Mouse (Mus musculus) ovary, postnatal 36 days (tissue): Measurements from ENCODE around the gene Zfp366.
"Not testable (repeated sequence)": the region's sequence is repeated elsewhere in the genome, so short reads cannot be mapped to it uniquely, and the experiment has no call there.

Experiments used
- DNase-seq: peaks from one replicate; pipeline ENCODE4 v3.0.0; 2022; ENCODE audit warnings: low spot score, mixed read lengths

The Zfp366 gene

DNA sequence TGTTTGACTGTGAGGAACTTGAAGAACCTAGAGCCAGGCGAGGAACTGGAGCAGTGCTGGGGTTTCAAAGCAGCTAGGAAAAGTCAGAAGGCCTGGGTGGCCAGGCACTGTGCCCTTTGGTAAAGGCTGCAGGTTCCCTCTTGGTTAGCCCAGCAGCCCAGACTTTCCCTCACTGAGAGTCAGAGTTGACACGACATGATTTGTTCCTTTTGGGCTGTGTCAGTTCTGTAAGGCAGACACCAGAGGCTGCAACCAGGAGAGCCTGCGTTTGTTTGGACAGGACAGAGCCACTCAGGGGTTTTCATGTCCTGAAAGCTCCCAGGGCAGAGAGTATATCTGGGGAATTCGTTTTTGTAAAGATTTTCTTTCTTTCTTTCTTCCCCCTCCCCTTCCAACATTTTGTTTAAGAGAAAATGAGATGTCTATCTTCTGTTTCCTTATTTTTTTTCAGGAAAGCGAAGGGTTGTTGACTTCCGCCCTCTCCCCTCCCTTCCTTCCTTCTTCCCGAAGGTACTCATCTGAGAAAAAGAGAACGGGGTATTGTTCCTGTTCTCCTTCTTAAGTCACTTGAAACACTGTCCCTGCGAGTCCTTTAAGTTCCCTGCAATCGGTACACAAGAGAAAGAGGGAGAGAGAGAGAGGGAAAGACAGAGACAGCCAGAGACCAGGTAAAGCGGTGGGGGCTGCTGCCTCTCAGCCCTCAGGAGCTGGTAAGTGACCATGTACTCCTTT lies at the start of gene Zfp366:
Zfp366 (plus strand) TSS at position 669 of the 732 bp plus-strand sequence.
- no peak for DNase-seq

DNA sequence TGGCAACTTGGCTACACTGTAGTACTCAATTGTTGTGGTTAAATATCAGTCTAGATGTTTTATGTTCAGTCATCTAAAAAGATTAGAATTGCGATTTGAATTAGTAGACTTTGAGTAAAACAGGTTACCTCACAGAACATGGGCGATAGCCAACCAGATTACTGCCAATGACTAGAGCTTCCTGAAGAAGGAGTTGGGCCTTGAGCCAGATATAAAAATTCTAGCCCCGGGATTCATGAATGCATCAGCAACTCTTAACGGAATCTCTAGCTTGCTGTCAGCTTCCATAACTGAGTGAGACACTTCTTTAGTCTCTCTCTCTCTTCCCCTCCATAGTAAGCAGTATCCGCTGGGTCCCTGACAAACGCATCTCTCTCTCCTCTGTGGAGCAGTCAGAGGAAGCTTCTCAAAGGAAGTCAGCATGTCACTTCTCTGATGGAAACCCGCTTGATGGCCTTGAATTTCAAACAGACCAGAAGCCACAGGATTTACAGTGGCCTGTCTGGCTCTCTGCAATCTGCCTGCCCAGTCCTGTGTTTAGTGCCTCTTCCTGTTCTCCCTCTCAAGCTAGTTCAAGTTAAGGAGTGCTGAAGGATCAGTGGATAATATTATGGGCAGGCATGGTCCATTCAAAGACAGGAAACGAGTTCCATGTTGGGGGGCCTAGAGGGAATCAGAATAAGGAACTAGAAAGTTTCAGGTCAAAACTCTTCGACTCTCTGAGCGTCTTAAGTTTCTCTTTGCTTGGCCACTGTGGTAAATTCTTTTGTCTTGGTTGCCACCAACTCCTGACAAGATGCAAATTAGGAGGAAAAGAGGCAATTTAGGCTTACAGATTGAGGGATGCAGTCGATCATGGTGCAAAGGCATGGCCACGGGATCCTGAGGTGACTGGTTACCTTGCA lies 46.0 kb upstream of the Zfp366 start:
- no peak for DNase-seq

DNA sequence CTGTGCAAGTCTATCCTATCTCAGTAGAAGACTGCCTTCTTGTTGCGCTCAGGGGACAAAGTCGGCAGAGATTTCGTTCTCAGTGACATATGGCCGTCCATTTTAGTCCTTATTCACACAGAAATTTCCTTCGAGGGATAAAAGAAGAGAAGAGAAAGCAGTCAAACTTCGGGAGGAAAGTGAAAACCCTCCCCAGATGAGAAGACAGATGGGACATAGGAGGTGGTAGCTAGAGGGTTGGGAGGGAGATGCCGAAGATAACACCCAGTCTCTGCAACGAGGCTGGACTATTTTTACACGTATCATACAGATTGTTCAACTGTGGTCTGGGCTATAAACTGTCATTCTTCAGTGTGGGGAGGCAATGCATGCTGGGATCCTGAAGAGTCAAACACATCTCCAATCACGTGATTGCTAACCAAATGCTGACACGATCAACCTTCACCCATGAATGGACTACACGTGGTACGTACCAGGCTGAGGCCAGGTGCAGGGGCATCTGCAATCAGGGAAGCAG lies 38.2 kb upstream of the Zfp366 start:
- no peak for DNase-seq

DNA sequence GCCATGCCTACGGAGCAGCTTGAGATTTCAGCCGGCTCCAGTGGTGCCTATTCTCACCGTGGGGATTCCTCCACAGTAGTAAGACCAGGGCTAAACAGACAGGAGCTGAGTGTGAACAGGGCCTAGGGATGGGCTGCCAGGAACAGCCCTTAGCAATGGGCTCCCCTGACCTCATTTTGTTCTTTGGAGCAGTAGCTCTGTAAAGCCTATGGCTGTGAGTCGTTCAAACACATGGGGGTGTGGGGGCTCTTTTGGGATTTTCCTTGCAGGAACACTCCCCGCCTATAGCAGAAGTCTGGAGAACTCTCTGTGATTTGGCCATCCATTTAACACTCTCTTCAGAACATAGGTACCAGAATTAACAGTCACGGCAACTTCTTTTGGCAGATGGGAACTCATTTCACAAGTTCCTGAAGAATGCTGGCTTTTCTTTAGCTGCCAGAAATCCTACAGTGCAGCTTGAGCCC lies 36.9 kb upstream of the Zfp366 start:
- DNase-seq, result no peak

DNA sequence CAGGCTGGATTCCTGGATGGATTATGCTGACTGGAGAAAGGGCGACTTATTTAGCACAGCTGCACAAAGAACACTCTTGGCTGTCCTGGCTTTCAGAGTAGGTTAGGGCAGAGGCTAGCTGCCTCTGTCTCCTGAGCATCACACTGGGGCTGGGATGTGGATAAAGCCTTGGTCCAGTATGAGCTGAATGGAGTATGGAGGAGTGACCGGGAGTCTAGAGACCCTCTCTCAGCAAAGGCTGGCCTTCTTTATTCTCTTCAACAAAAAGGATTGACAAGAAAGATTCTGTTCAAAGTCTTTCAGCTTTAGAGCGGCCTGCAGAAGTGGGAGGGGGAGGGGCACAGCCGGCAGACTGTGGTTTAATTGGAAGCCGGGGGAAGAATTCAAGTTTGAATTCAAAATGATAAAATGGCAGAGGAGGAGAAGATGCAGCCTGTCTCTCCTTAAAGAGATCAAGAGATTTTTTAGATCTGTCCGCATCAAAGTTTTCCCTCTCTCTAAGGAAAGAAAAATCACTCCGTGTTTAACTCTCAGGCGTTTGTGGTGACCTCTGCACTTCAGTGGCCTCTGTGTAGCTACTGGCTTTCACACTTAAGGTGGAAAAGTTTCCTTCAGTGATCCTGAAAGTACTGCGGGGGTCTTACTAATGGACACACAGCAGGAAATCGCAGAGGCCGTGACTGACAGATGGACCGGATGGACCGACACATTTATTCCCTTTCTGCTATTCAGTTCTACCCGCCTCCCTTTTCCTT lies 34.9 kb upstream of the Zfp366 start:
- DNase-seq, result no peak

DNA sequence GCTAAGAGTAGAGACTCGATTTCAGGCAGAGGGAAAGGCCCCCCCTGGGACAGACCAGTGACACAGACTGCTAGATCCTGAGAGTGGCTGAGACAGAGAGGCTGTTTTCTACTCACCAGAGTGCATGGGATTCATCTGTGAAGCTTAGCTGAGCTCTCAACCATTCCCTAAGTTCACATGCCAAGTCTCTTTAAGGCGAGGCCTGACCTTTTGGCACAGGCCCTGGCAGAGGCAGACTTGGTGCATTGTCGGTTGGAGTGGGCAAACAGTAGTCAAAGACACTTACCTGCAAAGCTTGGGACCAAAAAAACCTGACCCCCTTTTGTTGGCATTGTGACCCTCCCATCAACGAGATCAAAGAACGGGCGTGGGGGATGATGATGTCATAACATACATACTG lies 34.0 kb upstream of the Zfp366 start:
- no peak for DNase-seq

DNA sequence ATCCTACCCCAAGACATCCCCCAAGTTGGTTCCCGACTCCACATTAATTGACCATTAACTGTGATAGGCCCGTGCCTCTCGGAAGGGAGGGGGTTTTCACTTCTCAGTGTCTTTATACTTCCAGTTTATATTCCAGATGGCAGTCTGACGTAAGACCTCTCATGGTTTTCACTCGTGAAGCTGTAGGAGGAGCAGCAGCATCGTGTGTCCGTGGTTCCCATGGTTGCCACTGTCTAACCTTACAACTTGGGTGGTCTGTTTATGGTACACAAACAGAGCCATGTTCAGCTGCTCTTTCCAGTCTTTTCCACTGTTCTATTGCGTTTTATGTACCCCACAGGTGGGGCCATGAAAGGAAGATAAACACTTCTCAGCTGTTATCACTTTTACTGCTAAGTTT lies 33.5 kb upstream of the Zfp366 start:
- no peak for DNase-seq

DNA sequence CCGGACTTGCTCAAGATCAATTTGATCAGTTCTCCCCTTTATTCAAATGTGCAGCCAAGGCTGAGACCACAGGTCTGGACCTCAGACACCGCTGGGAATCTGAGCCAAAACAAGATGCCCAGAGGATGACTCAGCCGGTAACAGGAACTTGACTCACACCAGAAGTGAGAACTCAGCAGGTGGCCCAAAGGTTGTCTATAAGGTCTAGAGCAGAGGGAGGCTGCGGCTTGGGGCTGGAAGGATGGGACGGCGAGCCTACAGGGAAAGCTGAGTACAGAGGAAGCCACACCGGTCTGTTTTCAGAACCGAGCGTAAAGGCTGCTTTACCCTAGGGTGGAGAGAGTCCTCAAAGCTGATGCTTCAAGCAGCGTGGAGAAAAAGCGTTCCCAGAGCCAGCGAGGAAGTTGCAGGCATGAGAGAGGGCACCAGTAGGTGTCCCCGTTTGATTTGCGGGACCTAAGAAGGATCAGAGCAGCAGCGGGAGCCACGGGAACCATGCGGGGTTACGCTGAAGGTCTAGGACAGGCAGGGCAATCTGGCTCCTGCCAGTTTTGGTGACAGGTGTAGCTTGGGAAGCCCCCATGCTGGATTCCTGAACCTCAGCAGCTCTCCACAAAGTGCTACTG lies 32.2 kb upstream of the Zfp366 start:
- DNase-seq, result no peak

DNA sequence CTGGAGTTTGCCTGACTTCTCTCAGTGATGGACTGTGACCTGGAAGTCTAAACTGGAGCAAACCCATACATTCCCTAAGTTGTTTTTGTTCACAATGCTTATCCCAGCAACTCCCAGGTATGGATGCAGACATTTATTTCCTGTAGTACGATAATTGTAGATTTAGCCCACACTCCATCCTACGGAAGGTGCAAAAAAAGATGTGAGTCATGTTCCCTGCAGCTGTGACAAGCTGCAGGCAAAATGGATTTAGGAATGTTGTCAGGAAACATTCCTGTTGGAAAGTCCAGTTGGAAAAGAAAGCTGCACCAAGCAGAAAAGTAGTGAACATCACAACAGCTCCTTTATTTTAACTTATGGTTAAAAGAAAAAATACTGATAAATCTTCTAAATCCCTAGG lies 26.9 kb upstream of the Zfp366 start:
- no peak for DNase-seq

DNA sequence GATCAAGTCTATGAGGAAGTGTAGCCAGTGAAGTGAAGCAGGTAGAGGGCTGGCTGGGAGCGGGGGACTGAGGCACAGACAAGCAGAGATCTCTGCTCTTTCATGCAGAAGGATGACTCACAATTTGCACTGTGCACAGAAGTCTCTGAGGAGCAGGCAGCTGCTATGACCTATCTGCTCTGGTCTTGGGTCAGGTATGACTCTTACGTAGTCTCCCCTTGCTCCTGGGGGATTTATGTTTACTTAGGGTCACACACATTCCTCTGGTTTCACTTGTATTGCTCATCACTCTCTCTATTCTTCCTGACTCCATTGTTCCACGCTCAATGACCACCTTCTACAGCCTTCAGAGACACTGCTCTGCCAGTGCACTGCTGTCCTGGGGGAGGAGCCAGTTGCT lies 25.9 kb upstream of the Zfp366 start:
- no peak for DNase-seq

DNA sequence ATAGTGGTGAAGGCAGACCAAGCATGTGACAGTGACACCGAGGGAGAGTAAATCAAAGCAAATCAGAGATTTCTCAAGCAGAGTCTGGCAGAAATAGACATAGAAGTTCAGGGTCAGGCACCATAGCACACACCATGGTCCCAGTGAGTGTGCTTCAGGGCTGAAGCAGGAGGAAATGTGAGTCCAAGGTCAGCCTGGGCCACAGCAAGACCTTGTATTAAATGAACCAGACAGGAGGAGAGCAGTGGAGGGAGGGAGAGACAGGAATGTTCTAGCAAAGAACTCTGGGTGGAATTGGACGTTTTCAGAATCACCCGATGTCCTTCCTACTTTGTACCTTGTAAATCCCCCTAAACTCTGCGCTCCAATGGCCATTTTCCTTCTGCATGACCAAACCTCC lies 21.6 kb upstream of the Zfp366 start:
- peak; percentile 26 for DNase-seq

DNA sequence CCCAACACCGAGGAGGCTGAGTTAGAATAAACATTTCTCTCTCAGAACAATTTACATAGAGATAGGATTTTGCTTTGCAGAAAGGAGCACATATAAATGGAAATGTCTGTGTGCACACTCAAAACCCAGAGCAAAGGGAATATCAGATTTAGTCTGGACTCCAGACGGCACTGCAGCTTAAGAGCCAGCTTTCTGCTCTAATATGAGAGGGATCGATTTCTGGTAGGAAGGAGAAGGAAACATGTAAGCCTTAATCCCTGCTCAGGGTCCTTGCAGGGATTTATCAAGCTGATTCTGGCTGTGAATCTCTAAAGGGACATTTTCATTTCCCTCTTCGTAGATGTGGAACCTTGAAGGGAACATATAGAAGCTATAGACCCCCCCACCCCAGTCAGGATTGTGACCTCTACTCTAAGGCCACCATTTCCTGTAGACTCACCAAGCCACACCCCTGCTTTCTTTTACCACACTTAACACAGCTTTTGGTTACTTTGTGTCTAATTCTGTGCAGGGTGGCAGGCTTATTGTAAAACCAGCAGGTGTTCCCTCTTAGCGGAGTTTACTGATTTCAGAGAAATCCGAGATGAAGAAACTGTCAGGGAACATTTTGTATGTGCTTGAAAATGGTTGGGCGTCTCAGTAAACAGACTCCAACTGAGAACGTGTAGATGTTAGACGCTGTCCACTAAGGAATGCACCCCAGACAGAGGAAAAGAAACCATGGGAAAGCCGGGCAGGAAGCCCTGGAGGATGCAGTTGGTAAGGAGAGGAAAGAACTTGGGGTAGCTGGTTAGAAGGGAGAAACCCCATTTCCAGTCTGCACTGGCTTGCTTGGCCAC lies 20.9 kb upstream of the Zfp366 start:
- no peak for DNase-seq

DNA sequence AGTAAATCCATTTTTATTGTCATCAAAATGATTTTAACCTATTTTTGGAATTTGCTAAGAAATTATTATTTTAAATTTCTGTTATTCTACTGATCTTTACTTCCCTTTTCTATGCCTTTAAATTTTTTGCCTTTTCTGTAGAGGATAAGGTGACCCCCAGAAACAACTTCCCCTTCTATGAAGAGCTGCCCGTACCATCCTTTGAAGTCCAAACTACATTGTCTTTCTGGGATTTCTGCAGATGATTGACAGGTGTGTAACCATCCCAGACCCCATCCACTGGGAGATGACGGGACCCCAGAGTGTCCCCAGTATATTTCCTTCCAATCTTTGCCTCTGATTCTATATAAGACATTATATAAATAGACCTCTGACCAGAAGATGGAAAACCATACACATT lies 20.3 kb upstream of the Zfp366 start:
- DNase-seq, result no peak

DNA sequence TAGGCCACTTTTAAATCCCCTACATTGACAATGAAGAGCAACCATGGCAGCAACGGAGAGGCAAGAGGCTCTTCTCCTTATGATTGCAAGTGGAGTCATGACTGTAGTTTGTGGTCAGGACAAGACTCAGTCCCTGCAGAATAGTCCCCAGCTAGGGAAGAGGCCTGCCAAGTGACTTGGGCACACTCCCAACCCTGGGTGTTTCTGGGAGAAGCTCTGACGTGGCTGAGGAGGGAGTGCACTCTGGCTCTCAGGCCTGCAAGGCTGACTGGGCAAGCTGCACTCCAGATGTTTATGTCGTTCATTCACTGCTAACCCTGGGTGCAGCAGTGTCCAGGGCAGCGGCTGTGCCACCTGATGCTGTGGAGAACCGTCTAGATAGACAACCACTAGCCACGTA lies 15.2 kb upstream of the Zfp366 start:
- DNase-seq, result peak; percentile 41

DNA sequence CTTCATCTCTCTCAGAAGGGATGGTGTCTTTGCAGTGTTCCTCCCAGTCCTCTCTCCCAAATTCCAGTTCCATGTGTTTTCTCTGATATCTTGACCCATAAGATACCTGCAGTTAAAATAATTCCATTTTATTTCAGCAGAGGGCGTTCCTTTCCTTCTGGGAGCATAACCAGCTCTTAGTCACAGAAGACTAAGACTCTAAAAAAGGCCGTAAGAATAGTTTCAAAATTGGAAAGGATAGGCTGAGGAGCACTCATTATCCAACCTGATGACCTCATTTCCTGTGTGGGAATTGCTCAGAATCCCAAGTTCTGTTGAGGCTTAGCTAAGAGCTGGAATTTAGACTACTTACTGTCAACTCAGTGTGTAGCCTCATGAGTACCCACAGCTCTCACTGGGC lies 14.3 kb upstream of the Zfp366 start:
- DNase-seq, result no peak

DNA sequence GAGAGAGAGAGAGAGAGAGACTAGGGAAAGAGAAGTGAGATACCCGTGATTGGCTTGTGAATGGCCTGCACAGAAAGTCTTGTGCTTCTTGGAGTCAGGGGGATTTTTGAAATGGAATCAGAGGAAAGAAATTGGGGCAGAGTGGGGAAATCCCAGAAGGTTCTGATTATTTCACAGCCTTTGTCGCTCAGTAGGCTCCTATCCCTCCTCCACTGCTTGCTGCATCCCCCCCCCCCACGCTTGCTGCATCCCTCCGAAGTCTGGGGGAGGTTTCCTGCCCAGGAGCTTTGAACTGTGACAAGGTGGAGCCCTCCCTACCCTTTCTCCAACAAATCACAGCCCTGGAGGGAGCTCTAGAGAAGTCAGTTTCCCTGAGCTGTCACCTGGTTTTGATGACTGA lies 10.8 kb upstream of the Zfp366 start:
- no peak for DNase-seq

DNA sequence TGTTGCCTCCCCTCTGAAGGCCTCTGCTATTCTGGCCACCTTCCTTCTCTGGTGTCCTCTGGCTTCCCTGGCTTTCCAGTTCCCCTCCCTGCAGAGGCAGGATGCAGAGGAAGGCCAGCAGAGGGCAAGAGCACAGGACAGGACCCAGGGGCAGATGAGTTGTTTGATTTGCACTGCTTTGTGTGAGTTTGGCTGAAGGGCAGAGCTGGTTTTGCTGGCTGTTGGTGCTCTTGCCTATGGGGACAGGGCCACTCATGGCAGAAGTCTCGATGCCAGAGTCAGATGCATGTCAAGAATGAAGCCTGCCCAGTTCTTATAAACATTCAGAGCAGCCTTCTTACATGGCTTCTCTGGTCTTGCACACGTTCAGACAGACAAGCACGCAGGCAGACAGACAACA lies 1.8 kb upstream of the Zfp366 start:
- not testable (repeated sequence) for DNase-seq

DNA sequence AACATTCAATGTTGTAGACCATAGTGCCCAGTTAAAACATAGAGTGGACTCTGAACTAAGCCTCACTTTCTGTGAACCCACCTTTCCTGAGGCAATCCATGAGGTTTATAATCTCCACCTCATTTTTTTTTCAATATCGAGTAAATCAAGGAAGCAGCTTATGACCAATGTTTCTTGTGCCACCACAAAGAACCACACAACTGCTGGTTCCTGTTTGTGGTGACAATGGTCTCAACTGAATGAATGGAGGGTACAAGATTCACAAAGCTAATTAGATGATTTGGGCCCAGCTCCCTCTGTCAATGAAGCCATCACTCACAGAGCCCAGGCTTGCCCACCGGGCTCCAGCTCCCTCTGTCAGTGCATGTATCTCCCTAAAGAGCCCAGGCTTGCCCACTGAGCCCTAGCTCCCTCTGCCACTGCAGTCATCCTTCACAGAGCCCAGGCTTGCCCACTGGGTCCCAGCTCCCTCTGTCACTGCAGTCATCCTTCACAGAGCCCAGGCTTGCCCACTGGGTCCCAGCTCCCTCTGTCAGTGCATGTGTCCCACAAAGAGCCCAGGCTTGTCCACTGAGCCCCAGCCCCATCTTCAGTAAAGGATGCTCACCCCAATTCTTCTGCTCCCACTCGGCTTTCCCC lies 1.2 kb upstream of the Zfp366 start:
- no peak for DNase-seq

DNA sequence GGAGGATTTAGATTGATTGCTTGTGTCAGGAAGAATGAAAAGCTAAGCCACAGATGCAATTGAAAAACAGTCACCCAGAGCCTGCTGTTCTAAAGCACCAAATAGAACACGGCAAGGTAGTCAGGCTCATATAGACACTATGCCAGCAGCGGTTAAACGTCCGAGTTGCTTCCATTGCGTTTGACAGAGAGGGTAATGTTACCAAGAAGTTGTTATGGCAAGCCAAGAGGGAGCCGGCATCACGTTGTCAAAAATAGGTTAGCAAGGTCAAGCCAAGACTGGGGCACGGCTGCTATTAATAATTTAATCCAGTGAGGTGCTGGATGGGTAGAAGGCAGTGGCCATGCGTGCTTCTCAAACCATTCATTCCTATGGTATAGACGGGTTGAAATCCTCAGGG lies 950 bp downstream of the Zfp366 start:
- no peak for DNase-seq

DNA sequence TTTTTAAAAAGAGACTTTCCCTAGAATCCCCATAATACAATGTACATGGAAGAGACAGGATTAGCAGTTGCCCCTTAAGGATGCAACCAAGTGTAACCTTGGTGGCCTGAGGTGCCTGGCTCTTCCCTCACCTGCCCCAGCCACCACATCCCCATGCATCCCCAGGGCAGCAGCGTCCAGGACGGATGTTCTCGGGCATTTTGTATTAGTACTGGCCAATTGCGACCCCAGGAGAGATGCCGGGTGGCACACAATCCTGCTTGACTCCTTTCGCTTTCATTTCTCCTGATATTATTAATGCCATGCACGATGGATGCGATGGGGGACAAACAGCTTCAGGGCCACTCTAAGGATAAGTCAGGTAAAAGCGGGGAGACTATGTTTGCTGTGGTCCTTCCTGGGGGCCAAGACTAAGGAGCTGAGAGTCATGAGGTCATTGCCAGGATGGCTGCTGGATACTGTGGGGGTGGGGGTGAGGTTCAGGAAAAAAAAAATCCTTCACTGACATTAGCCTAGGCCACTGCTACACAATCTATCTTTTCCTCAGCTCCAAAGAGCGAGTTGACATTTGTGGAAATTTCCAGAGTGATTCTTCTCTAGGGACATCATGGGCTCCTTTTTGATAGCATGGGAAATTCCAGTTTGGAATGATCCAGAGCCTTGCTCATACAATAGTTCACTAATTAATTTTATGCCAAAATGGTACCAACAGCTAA lies 1.7 kb downstream of the Zfp366 start:
- DNase-seq, result no peak
